8 mouse cellular contexts compared by ENCODE assay signal in genomic region chr15:100307438-100308096, GRCm38 (mm10). TPM values are rescaled to one million over a fixed set of nuclear protein-coding genes. Genes with fewer than 3 reads are reported as not detected.
DNase-seq lines count a peak whose midpoint lies in the region; ATAC-seq and TF ChIP-seq lines count a peak whose summit lies in the region.
"Not testable (repeated sequence)": the region's sequence is repeated elsewhere in the genome, so short reads cannot be mapped to it uniquely, and the experiment has no call there.

No protein-coding gene starts in this region.

- not testable (repeated sequence) for H3K27me3 ChIP-seq in hindbrain, embryonic 10.5 days (ENCODE audit: insufficient read depth, poor library complexity, severe bottlenecking); neural tube, embryonic 14.5 days (ENCODE audit: control insufficient read depth, insufficient read depth, low read length)

- not testable (repeated sequence) for H3K27ac ChIP-seq in hindbrain, embryonic 10.5 days; neural tube, embryonic 14.5 days (ENCODE audit: low read depth, low read length)

- not testable (repeated sequence) for TF ChIP-seq POLR2A in lung, adult 2 months (IDR thresholded peaks at IDR 0.05; ENCODE audit: borderline replicate concordance, extremely low read depth, low read depth, low read length)

- not testable (repeated sequence) for H3K9ac ChIP-seq in neural tube, embryonic 14.5 days (replicated peaks; ENCODE audit: low read depth, low read length)

- not testable (repeated sequence) for H3K36me3 ChIP-seq in hindbrain, embryonic 10.5 days; neural tube, embryonic 14.5 days (ENCODE audit: control insufficient read depth, insufficient read depth, low read length)

- peaks cover 25% of the 10 kb centered on the region for H3K4me1 ChIP-seq in hindbrain, embryonic 10.5 days (replicated peaks)
- not testable (repeated sequence) for H3K4me1 ChIP-seq in lung, adult 2 months (ENCODE audit: control insufficient read depth, insufficient read depth, low read length); neural tube, embryonic 14.5 days (ENCODE audit: control insufficient read depth, insufficient read depth, low read length)

- not testable (repeated sequence) for H3K9me3 ChIP-seq in hindbrain, embryonic 10.5 days; neural tube, embryonic 14.5 days (ENCODE audit: control insufficient read depth, low read length)

- ATAC-seq in erythroid progenitor cell, adult 5-6 weeks (replicated peaks; ENCODE audit: low FRiP score, poor library complexity, severe bottlenecking): peak; percentile 37; the same call in 1 of the 2 replicates
- 0 out of 2 replicates have a peak, but pooled peaks have one; percentile 47 for ATAC-seq in neural tube, embryonic 14.5 days (ENCODE audit: low read depth)

- peak; percentile 77 for DNase-seq in NIH3T3 (ENCODE audit: low read depth)
- peak; percentile 52 to 53 for DNase-seq in cerebellum, adult 18-20 months
- peak; percentile 51 for DNase-seq in hindbrain, embryonic 10.5 days (ENCODE audit: low spot score)
- peak; percentile 69 to 71 for DNase-seq in kidney, postnatal 25 days
- not testable (repeated sequence) for DNase-seq in lung, adult 2 months
- peak; percentile 24 for DNase-seq in thymus, postnatal 25 days

- TF ChIP-seq CTCF in lung, adult 2 months (IDR thresholded peaks at IDR 0.05; ENCODE audit: insufficient read depth, low read length): 0 out of 2 replicates have a peak, but pooled peaks have one; percentile 29

- H3K4me3 ChIP-seq in hindbrain, embryonic 10.5 days; neural tube, embryonic 14.5 days (ENCODE audit: low read depth, low read length): not testable (repeated sequence)
- peak overlapping the region; percentile 41 for H3K4me3 ChIP-seq in lung, adult 2 months (replicated peaks; ENCODE audit: extremely low read depth, low read depth, low read length)

- not testable (repeated sequence) for H3K4me2 ChIP-seq in neural tube, embryonic 14.5 days (ENCODE audit: low read depth, low read length)

- WGBS in hindbrain, embryonic 10.5 days: 47% methylated on average over 11 of the region's 11 CpGs
- WGBS in lung, adult 2 months: 15% methylated on average over 11 of the region's 11 CpGs
- WGBS in neural tube, embryonic 14.5 days: 32% methylated on average over 8 of the region's 11 CpGs

RNA-seq across cellular contexts. Expression of gene Mettl7a1, which starts 3.6 kb away (rescaled TPM):
- 36.4 and 54.1 TPM in 2 replicates for total RNA-seq in erythroid progenitor cell, adult 5-6 weeks (2015; ENCODE audit: low replicate concordance)
- total RNA-seq in erythroid progenitor cell, adult 5-6 weeks (2017; ENCODE audit: low replicate concordance): 117 and 127 TPM in 2 replicates
- polyA plus RNA-seq in hindbrain, embryonic 10.5 days (2016; fragmentation: Nextera tagmentation; extraction: Ambion mirVana): 3.8 and 5.5 TPM in 2 replicates
- 448 and 506 TPM in 2 replicates for polyA plus RNA-seq in lung, adult 2 months (2012; rRNA removed)
- 2.8 and 3.6 TPM in 2 replicates for polyA plus RNA-seq in neural tube, embryonic 14.5 days (2014; fragmentation: Nextera tagmentation; extraction: Ambion mirVana)

RNA-seq across cellular contexts. Expression of gene Tmprss12, which starts 26.9 kb away (rescaled TPM):
- total RNA-seq in erythroid progenitor cell, adult 5-6 weeks (2015; ENCODE audit: low replicate concordance): not detected in 2 replicates
- total RNA-seq in erythroid progenitor cell, adult 5-6 weeks (2017; ENCODE audit: low replicate concordance): not detected in 2 replicates
- not detected in 2 replicates for polyA plus RNA-seq in hindbrain, embryonic 10.5 days (2016; fragmentation: Nextera tagmentation; extraction: Ambion mirVana)
- not detected in 2 replicates for polyA plus RNA-seq in lung, adult 2 months (2012; rRNA removed)
- polyA plus RNA-seq in neural tube, embryonic 14.5 days (2014; fragmentation: Nextera tagmentation; extraction: Ambion mirVana): not detected in 2 replicates

RNA-seq across cellular contexts. Expression of gene Mettl7a3, which starts 27.2 kb away (rescaled TPM):
- total RNA-seq in erythroid progenitor cell, adult 5-6 weeks (2015; ENCODE audit: low replicate concordance): not detected in 2 replicates
- total RNA-seq in erythroid progenitor cell, adult 5-6 weeks (2017; ENCODE audit: low replicate concordance): not detected in 2 replicates
- polyA plus RNA-seq in hindbrain, embryonic 10.5 days (2016; fragmentation: Nextera tagmentation; extraction: Ambion mirVana): not detected in 2 replicates
- 0.80 and 1.1 TPM in 2 replicates for polyA plus RNA-seq in lung, adult 2 months (2012; rRNA removed)
- polyA plus RNA-seq in neural tube, embryonic 14.5 days (2014; fragmentation: Nextera tagmentation; extraction: Ambion mirVana): 0.17 and 1.2 TPM in 2 replicates

RNA-seq across cellular contexts. Expression of gene Methig1, which starts 45.4 kb away (rescaled TPM):
- not detected in 2 replicates for total RNA-seq in erythroid progenitor cell, adult 5-6 weeks (2015; ENCODE audit: low replicate concordance)
- 0.91 TPM in 1 of 2 replicates, not detected in the other for total RNA-seq in erythroid progenitor cell, adult 5-6 weeks (2017; ENCODE audit: low replicate concordance)
- 0.21 TPM in 1 of 2 replicates, not detected in the other for polyA plus RNA-seq in hindbrain, embryonic 10.5 days (2016; fragmentation: Nextera tagmentation; extraction: Ambion mirVana)
- polyA plus RNA-seq in lung, adult 2 months (2012; rRNA removed): 0.11 TPM in 1 of 2 replicates, not detected in the other
- polyA plus RNA-seq in neural tube, embryonic 14.5 days (2014; fragmentation: Nextera tagmentation; extraction: Ambion mirVana): 0.42 and 1.2 TPM in 2 replicates

RNA-seq across cellular contexts. Expression of gene Mettl7a2, which starts 45.4 kb away (rescaled TPM):
- total RNA-seq in erythroid progenitor cell, adult 5-6 weeks (2015; ENCODE audit: low replicate concordance): not detected in 2 replicates
- total RNA-seq in erythroid progenitor cell, adult 5-6 weeks (2017; ENCODE audit: low replicate concordance): not detected in 2 replicates
- not detected in 2 replicates for polyA plus RNA-seq in hindbrain, embryonic 10.5 days (2016; fragmentation: Nextera tagmentation; extraction: Ambion mirVana)
- polyA plus RNA-seq in lung, adult 2 months (2012; rRNA removed): 0.10 TPM in 1 of 2 replicates, not detected in the other
- polyA plus RNA-seq in neural tube, embryonic 14.5 days (2014; fragmentation: Nextera tagmentation; extraction: Ambion mirVana): not detected in 2 replicates

Comparison
In these comparisons a context has a peak if more than half of its experiments do, and no peak if none do; other contexts are left out.
1. RNA of gene Mettl7a1, which starts 3.6 kb away (polyA plus RNA-seq): 448 to 506 TPM in lung, adult 2 months; 3.8 to 5.5 TPM in hindbrain, embryonic 10.5 days and 2.8 to 3.6 TPM in neural tube, embryonic 14.5 days; every median in the first group is over 10 times any median in the second.